Mouse (Mus musculus) ovary, postnatal 10 days (tissue): Measurements from ENCODE around the gene C1qa.

Source experiments
- DNase-seq: peaks from one replicate; pipeline ENCODE4 v3.0.0; 2022; ENCODE audit warnings: low spot score

C1qa gene

GRCm38 (mm10) chr4:136860022-136860421 lies 38.6 kb downstream of the C1qa start:
- DNase-seq, result no peak

DNA sequence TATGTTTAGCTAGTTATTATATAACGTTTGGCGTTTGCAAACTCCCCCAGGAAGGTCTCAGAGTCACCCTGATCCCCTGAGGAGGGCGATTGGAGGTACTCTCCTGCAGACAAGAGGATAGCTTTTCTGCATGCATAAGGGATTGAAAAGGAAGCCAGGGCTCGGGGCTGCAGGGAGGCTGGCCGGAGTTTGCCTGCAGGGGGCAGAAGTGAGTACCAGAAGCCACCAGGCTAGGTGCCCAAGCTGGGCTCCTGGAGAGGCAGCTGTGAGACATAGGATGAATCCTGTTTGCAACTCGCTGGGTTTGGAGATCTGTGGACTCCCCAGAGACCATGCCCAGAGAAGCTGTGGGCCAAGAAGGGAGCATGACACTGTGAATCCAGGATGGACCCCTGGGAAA lies 43.5 kb downstream of the C1qa start:
- no peak for DNase-seq

- DNase-seq, result no peak
These were observed 45.6 kb downstream of the C1qa start for GRCm38 (mm10) chr4:136852989-136853388.

- DNase-seq, result no peak
These were observed 46.5 kb downstream of the C1qa start for GRCm38 (mm10) chr4:136852119-136852518.

DNA sequence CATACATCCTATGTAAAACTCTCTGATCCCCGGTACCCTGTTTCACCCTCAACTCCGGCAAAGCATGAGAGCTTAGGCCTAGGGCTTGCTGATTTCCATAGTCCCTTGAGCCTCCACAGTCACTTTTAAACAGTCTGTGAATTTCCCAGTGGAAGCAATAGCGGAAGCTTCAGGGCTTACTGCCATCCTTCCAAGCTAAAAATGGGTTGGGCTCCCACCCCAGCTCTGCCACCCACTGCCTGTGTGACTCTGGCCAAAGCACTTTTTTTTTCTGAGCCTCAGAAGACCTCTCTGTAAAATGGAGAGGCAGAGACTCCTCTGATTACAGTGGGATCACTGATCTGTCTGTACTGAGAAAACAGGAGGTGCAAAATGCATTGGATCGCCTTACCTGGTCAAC lies 50.0 kb downstream of the C1qa start:
- no peak for DNase-seq

DNA sequence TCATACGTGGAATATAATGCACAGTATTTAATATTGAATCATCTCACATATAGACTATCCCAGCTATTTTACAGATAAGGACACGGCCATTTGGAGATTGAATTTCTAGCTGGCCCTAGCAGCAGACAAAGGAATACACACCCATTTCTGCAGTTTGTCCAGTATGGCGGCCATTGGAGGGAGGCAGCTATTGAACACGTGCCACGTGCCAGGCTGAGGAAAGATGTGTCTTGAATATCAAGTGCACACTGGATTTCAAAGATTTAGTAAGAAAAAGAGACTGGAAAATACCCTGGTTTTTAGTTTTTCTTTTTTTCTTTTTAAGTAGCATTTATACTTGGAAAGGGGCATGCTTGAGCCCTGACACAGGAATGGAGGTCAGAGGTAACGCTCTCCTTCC lies 51.4 kb downstream of the C1qa start:
- DNase-seq, result no peak
